Mouse (Mus musculus): ENCODE measurements around the gene Pdzd8.
A peak's percentile ranks its signal among the peaks of the same experiment; 100 is the strongest.

Pdzd8 gene

GRCm38 (mm10) chr19:59356388-59356787, 10.8 kb upstream of the Pdzd8 start:
- DNase-seq (ENCODE audit: low read depth in 2 of 2, low spot score in 2 of 2) = no peak

GRCm38 (mm10) chr19:59354906-59355305, 9.3 kb upstream of the Pdzd8 start:
- DNase-seq (ENCODE audit: low read depth in 2 of 2, low spot score in 2 of 2) = no peak

- DNase-seq (ENCODE audit: low read depth in 2 of 2, low spot score in 2 of 2) = no peak
Observed at GRCm38 (mm10) chr19:59352760-59353159, 7.2 kb upstream of the Pdzd8 start.

GRCm38 (mm10) chr19:59351151-59351889, 5.7 kb upstream of the Pdzd8 start:
- DNase-seq (ENCODE audit: low read depth in 2 of 2, low spot score in 2 of 2) = no peak

GRCm38 (mm10) chr19:59350273-59350903, 4.8 kb upstream of the Pdzd8 start:
- DNase-seq (ENCODE audit: low read depth in 2 of 2, low spot score in 2 of 2) = peak; percentile 3 to 21

- DNase-seq (ENCODE audit: low read depth in 2 of 2, low spot score in 2 of 2) = no peak
Observed at GRCm38 (mm10) chr19:59349329-59349960, 3.9 kb upstream of the Pdzd8 start.

- DNase-seq (ENCODE audit: low read depth in 2 of 2, low spot score in 2 of 2) = no peak
Observed at GRCm38 (mm10) chr19:59346325-59346724, 745 bp upstream of the Pdzd8 start.

- peak; percentile 59 to 62 for DNase-seq (ENCODE audit: low read depth in 2 of 2, low spot score in 2 of 2)
Observed at GRCm38 (mm10) chr19:59345081-59345657, 411 bp downstream of the Pdzd8 start.

- DNase-seq (ENCODE audit: low read depth in 2 of 2, low spot score in 2 of 2) = peak; percentile 23 to 26
Observed at GRCm38 (mm10) chr19:59344304-59344711, 1.3 kb downstream of the Pdzd8 start.

GRCm38 (mm10) chr19:59342964-59343363, 2.6 kb downstream of the Pdzd8 start:
- no peak for DNase-seq (ENCODE audit: low read depth in 2 of 2, low spot score in 2 of 2)

- DNase-seq (ENCODE audit: low read depth in 2 of 2, low spot score in 2 of 2) = no peak
Observed at GRCm38 (mm10) chr19:59339908-59340307, 5.7 kb downstream of the Pdzd8 start.

GRCm38 (mm10) chr19:59337872-59338681, 7.5 kb downstream of the Pdzd8 start:
- no peak for DNase-seq (ENCODE audit: low read depth in 2 of 2, low spot score in 2 of 2)

GRCm38 (mm10) chr19:59336655-59337054, 8.9 kb downstream of the Pdzd8 start:
- no peak for DNase-seq (ENCODE audit: low read depth in 2 of 2, low spot score in 2 of 2)

- no peak for DNase-seq (ENCODE audit: low read depth in 2 of 2, low spot score in 2 of 2)
Observed at GRCm38 (mm10) chr19:59330816-59331225, 14.8 kb downstream of the Pdzd8 start.

GRCm38 (mm10) chr19:59321990-59322389, 23.6 kb downstream of the Pdzd8 start, which contains the start of gene Rps12-ps3:
Rps12-ps3 (plus strand) TSS chr19:59322290.
- no peak for DNase-seq (ENCODE audit: low read depth in 2 of 2, low spot score in 2 of 2)

GRCm38 (mm10) chr19:59316571-59316970, 29.0 kb downstream of the Pdzd8 start:
- peak in 1 of 2 experiments; percentile 7 for DNase-seq (ENCODE audit: low read depth in 2 of 2, low spot score in 2 of 2)

GRCm38 (mm10) chr19:59315308-59315707, 30.3 kb downstream of the Pdzd8 start:
- no peak for DNase-seq (ENCODE audit: low read depth in 2 of 2, low spot score in 2 of 2)

- DNase-seq (ENCODE audit: low read depth in 2 of 2, low spot score in 2 of 2) = no peak
Observed at GRCm38 (mm10) chr19:59292183-59292839, 53.3 kb downstream of the Pdzd8 start.

- no peak for DNase-seq (ENCODE audit: low read depth in 2 of 2, low spot score in 2 of 2)
Observed at GRCm38 (mm10) chr19:59289811-59290210, 55.8 kb downstream of the Pdzd8 start.

- no peak for DNase-seq (ENCODE audit: low read depth in 2 of 2, low spot score in 2 of 2)
Observed at GRCm38 (mm10) chr19:59289042-59289441, 56.5 kb downstream of the Pdzd8 start.

Data from CD8-positive naive resting alpha-beta T cell, adult 2 months (primary cell).